Mouse (Mus musculus): ENCODE data around the gene Csk. TPM values are rescaled to one million over a fixed set of nuclear protein-coding genes. Genes with fewer than 3 reads are reported as not detected.

Gene Csk
- polyA plus RNA-seq, 1 experiment from 2014 or later = 29.9 TPM

GRCm38 (mm10) chr9:57643856-57644180 lies 9.6 kb downstream of the Csk start:
- no peak for ATAC-seq (replicated peaks; ENCODE audit: extremely low read depth, insufficient read depth, low FRiP score)
- Histone ChIP-seq H3K4me3 (ENCODE audit: low read length) (peak overlapping the region; percentile 85), H3K36me3 (ENCODE audit: control insufficient read depth, insufficient read depth) (no peaks in the 10 kb centered on the region; the same call in 1 of the 2 replicates), H3K4me1 (ENCODE audit: control insufficient read depth, insufficient read depth, low read length) (peaks cover 49% of the 10 kb centered on the region), H3K9ac (ENCODE audit: low read length) (peak overlapping the region; percentile 98), H3K9me3 (replicated peaks; ENCODE audit: control insufficient read depth, low read length) (no peaks in the 10 kb centered on the region), H3K4me2 (ENCODE audit: low read depth, low read length) (peak overlapping the region; percentile 88), H3K27me3 (ENCODE audit: control insufficient read depth, insufficient read depth, low read length) (no peaks in the 10 kb centered on the region), H3K27ac (ENCODE audit: low read length) (0 out of 2 replicates have a peak overlapping the region, but pooled peaks have one; percentile 11)
- WGBS = 38% methylated on average over 7 of the region's 7 CpGs

DNA sequence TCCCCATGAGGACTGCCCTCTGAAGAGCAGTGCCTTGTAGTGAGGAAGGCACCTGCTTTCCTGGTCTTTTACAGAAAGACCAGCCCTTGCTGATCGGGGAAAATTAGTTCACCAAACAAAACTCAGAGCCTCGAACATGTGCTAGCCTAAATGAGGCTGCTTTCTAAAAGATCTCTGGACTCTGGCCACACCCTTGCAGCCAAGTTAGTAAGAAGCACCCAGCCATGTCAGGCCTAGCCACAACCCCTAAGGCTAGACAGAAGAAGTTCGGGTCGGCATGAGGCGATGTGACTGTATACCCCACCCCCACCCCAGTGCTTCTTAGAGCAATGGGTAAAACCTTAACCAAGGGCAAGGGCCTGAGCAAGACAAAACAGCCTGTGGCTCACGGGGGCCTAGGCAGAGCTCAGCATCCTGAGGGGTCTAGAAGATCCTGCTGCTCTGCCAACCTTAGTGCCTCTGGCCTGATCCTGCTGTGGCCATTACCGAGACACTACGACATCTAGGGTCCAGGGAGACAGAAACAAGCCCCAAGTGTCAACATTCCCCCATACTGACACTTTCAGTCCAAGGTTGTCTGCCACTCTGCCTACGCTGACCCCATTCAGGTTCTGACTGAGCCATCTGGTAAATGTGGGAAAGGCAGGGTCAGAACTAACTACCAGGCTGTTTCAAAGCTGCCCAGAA lies 10.1 kb downstream of the Csk start:
- Histone ChIP-seq H3K9ac (ENCODE audit: low read length) (peak overlapping the region; percentile 98), H3K27me3 (ENCODE audit: control insufficient read depth, insufficient read depth, low read length) (no peaks in the 10 kb centered on the region), H3K9me3 (replicated peaks; ENCODE audit: control insufficient read depth, low read length) (no peaks in the 10 kb centered on the region), H3K27ac (ENCODE audit: low read length) (peak overlapping the region; percentile 26; the same call in 1 of the 2 replicates), H3K36me3 (ENCODE audit: control insufficient read depth, insufficient read depth) (no peaks in the 10 kb centered on the region; the same call in 1 of the 2 replicates), H3K4me2 (ENCODE audit: low read depth, low read length) (peak overlapping the region; percentile 88), H3K4me3 (ENCODE audit: low read length) (peak overlapping the region; percentile 85), H3K4me1 (ENCODE audit: control insufficient read depth, insufficient read depth, low read length) (peaks cover 54% of the 10 kb centered on the region)
- no peak for ATAC-seq (replicated peaks; ENCODE audit: extremely low read depth, insufficient read depth, low FRiP score)
- WGBS = 63% methylated on average over 9 of the region's 9 CpGs

GRCm38 (mm10) chr9:57641775-57642550 lies 11.5 kb downstream of the Csk start:
- Histone ChIP-seq H3K27me3 (ENCODE audit: control insufficient read depth, insufficient read depth, low read length) (no peaks in the 10 kb centered on the region), H3K4me1 (ENCODE audit: control insufficient read depth, insufficient read depth, low read length) (peaks cover 67% of the 10 kb centered on the region), H3K9me3 (replicated peaks; ENCODE audit: control insufficient read depth, low read length) (no peaks in the 10 kb centered on the region), H3K4me2 (ENCODE audit: low read depth, low read length) (no peak overlapping the region; the same call in 1 of the 2 replicates), H3K36me3 (ENCODE audit: control insufficient read depth, insufficient read depth) (no peaks in the 10 kb centered on the region; the same call in 1 of the 2 replicates), H3K4me3 (ENCODE audit: low read length) (no peak overlapping the region), H3K27ac (ENCODE audit: low read length) (no peak overlapping the region), H3K9ac (ENCODE audit: low read length) (no peak overlapping the region)
- no peak for ATAC-seq (replicated peaks; ENCODE audit: extremely low read depth, insufficient read depth, low FRiP score)
- 78% methylated on average over 13 of the region's 13 CpGs for WGBS

GRCm38 (mm10) chr9:57641022-57641421 lies 12.4 kb downstream of the Csk start:
- no peaks in the 10 kb centered on the region; the same call in 1 of the 2 replicates for H3K36me3 ChIP-seq (ENCODE audit: control insufficient read depth, insufficient read depth)
- H3K27ac ChIP-seq (ENCODE audit: low read length) = peak overlapping the region; percentile 94
- no peak for ATAC-seq (replicated peaks; ENCODE audit: extremely low read depth, insufficient read depth, low FRiP score)
- no peak overlapping the region; the same call in 1 of the 2 replicates for H3K4me3 ChIP-seq (ENCODE audit: low read length)
- peaks cover 72% of the 10 kb centered on the region for H3K4me1 ChIP-seq (ENCODE audit: control insufficient read depth, insufficient read depth, low read length)
- peak overlapping the region; percentile 66; the same call in 1 of the 2 replicates for H3K9ac ChIP-seq (ENCODE audit: low read length)
- H3K9me3 ChIP-seq (replicated peaks; ENCODE audit: control insufficient read depth, low read length) = no peaks in the 10 kb centered on the region
- 50% methylated on average over 1 of the region's 1 CpGs for WGBS
- no peaks in the 10 kb centered on the region for H3K27me3 ChIP-seq (ENCODE audit: control insufficient read depth, insufficient read depth, low read length)
- H3K4me2 ChIP-seq (ENCODE audit: low read depth, low read length) = peak overlapping the region; percentile 54

- Histone ChIP-seq H3K27me3 (ENCODE audit: control insufficient read depth, insufficient read depth, low read length) (no peaks in the 10 kb centered on the region), H3K36me3 (ENCODE audit: control insufficient read depth, insufficient read depth) (no peaks in the 10 kb centered on the region; the same call in 1 of the 2 replicates), H3K4me2 (ENCODE audit: low read depth, low read length) (peak overlapping the region; percentile 54), H3K4me1 (ENCODE audit: control insufficient read depth, insufficient read depth, low read length) (peaks cover 69% of the 10 kb centered on the region), H3K9me3 (replicated peaks; ENCODE audit: control insufficient read depth, low read length) (no peaks in the 10 kb centered on the region), H3K27ac (ENCODE audit: low read length) (peak overlapping the region; percentile 94), H3K9ac (ENCODE audit: low read length) (peak overlapping the region; percentile 66; the same call in 1 of the 2 replicates), H3K4me3 (ENCODE audit: low read length) (peak overlapping the region; percentile 24)
- WGBS = 7% methylated on average over 15 of the region's 15 CpGs
- peak; percentile 41 for ATAC-seq (replicated peaks; ENCODE audit: extremely low read depth, insufficient read depth, low FRiP score)
Measured at GRCm38 (mm10) chr9:57640384-57640783, 13.0 kb downstream of the Csk start.

DNA sequence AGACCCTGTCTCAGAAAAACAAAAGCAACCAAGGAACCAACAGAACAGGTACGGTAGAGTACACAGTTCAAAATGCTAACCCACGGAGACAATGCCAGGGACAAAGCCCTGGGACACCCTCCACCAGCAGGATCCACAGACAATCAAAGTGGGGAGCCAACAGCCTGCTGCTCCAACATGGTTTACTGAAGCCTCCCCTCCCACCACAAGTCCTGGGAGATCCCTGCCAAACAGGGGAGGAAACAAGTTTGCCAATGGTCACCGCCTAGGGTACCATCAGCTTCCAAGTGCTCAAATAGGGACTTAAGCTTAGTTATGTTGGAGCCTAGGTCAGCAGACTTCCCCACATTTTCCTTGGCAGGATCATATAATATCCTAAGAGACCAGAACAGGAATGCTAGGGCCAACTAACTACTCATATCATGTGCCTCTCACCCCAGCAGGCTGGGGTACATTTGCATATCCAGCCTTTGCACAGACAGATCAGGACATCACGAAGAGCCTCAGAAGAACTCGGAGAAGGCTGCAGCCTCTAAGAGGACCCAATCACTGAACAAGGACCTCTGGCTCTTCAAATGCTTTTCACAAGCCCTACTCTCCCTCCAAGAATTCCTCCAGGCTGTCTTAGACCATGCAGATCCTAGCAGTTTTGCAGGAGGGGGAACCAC lies 13.6 kb downstream of the Csk start:
- peak overlapping the region; percentile 94 for H3K27ac ChIP-seq (ENCODE audit: low read length)
- H3K4me2 ChIP-seq (ENCODE audit: low read depth, low read length) = peak overlapping the region; percentile 54
- H3K4me1 ChIP-seq (ENCODE audit: control insufficient read depth, insufficient read depth, low read length) = peaks cover 69% of the 10 kb centered on the region
- no peaks in the 10 kb centered on the region; the same call in 1 of the 2 replicates for H3K36me3 ChIP-seq (ENCODE audit: control insufficient read depth, insufficient read depth)
- peak overlapping the region; percentile 66 for H3K9ac ChIP-seq (ENCODE audit: low read length)
- WGBS = 60% methylated on average over 5 of the region's 5 CpGs
- H3K27me3 ChIP-seq (ENCODE audit: control insufficient read depth, insufficient read depth, low read length) = no peaks in the 10 kb centered on the region
- ATAC-seq (replicated peaks; ENCODE audit: extremely low read depth, insufficient read depth, low FRiP score) = no peak
- peak overlapping the region; percentile 24 for H3K4me3 ChIP-seq (ENCODE audit: low read length)
- H3K9me3 ChIP-seq (replicated peaks; ENCODE audit: control insufficient read depth, low read length) = no peaks in the 10 kb centered on the region

GRCm38 (mm10) chr9:57638651-57639459 lies 14.6 kb downstream of the Csk start:
- Histone ChIP-seq H3K4me1 (ENCODE audit: control insufficient read depth, insufficient read depth, low read length) (peaks cover 69% of the 10 kb centered on the region), H3K9me3 (replicated peaks; ENCODE audit: control insufficient read depth, low read length) (no peaks in the 10 kb centered on the region), H3K36me3 (ENCODE audit: control insufficient read depth, insufficient read depth) (no peaks in the 10 kb centered on the region; the same call in 1 of the 2 replicates), H3K9ac (ENCODE audit: low read length) (peak overlapping the region; percentile 66), H3K4me2 (ENCODE audit: low read depth, low read length) (peak overlapping the region; percentile 54), H3K4me3 (ENCODE audit: low read length) (peak overlapping the region; percentile 17), H3K27ac (ENCODE audit: low read length) (peak overlapping the region; percentile 94), H3K27me3 (ENCODE audit: control insufficient read depth, insufficient read depth, low read length) (no peaks in the 10 kb centered on the region)
- WGBS = 34% methylated on average over 8 of the region's 8 CpGs
- peak; percentile 30 for ATAC-seq (replicated peaks; ENCODE audit: extremely low read depth, insufficient read depth, low FRiP score)

GRCm38 (mm10) chr9:57637741-57638322 lies 15.6 kb downstream of the Csk start:
- Histone ChIP-seq H3K27me3 (ENCODE audit: control insufficient read depth, insufficient read depth, low read length) (no peaks in the 10 kb centered on the region), H3K9me3 (replicated peaks; ENCODE audit: control insufficient read depth, low read length) (no peaks in the 10 kb centered on the region), H3K36me3 (ENCODE audit: control insufficient read depth, insufficient read depth) (no peaks in the 10 kb centered on the region; the same call in 1 of the 2 replicates), H3K27ac (ENCODE audit: low read length) (peak overlapping the region; percentile 94), H3K4me2 (ENCODE audit: low read depth, low read length) (peak overlapping the region; percentile 54), H3K9ac (ENCODE audit: low read length) (peak overlapping the region; percentile 66), H3K4me3 (ENCODE audit: low read length) (peak overlapping the region; percentile 16), H3K4me1 (ENCODE audit: control insufficient read depth, insufficient read depth, low read length) (peaks cover 65% of the 10 kb centered on the region)
- peak; percentile 67 for ATAC-seq (replicated peaks; ENCODE audit: extremely low read depth, insufficient read depth, low FRiP score)
- WGBS = 5% methylated on average over 6 of the region's 6 CpGs
